Mouse (Mus musculus) ES-Bruce4 (cell line): ENCODE data around the gene Mtf1. TPM values are rescaled to one million over a fixed set of nuclear protein-coding genes. Genes with fewer than 3 reads are reported as not detected.

ENCODE experiments used
- H3K27ac ChIP-seq: 2 replicates; pipeline ENCODE4 v1.5.1; 2012; ENCODE audit warnings: low read length, inconsistent platforms; ENCODE audit not compliant: insufficient read depth
- H3K27me3 ChIP-seq: 2 replicates; pipeline ENCODE4 v1.6.1; 2012; ENCODE audit warnings: mild to moderate bottlenecking, low read length, inconsistent platforms; ENCODE audit not compliant: control insufficient read depth, poor library complexity, insufficient read depth, severe bottlenecking
- H3K36me3 ChIP-seq: 2 replicates; pipeline ENCODE4 v1.6.1; 2012; ENCODE audit warnings: inconsistent platforms, mild to moderate bottlenecking, low read length, moderate library complexity; ENCODE audit not compliant: control insufficient read depth, poor library complexity, insufficient read depth, severe bottlenecking
- H3K4me1 ChIP-seq: one replicate; pipeline ENCODE4 v1.8.1; 2011; ENCODE audit warnings: low read length; ENCODE audit not compliant: control insufficient read depth, insufficient read depth
- H3K4me3 ChIP-seq: 2 replicates; pipeline ENCODE4 v1.5.1; 2011; ENCODE audit warnings: low read depth, mild to moderate bottlenecking, low read length
- H3K9ac ChIP-seq: 2 replicates; pipeline ENCODE4 v1.6.1; 2012; ENCODE audit warnings: low read depth, mild to moderate bottlenecking, inconsistent platforms; ENCODE audit not compliant: poor library complexity, severe bottlenecking
- H3K9me3 ChIP-seq: replicated peaks from 2 replicates; pipeline ENCODE4 v1.6.1; 2012; ENCODE audit warnings: mild to moderate bottlenecking, low read length, inconsistent platforms; ENCODE audit not compliant: control insufficient read depth, poor library complexity, insufficient read depth, severe bottlenecking
- CTCF ChIP-seq: IDR thresholded peaks from one replicate; pipeline ENCODE4 v1.8.1; 2011; ENCODE audit warnings: low read depth, low read length
- EP300 ChIP-seq: IDR thresholded peaks from 2 replicates; pipeline ENCODE4 v1.6.1; 2011; ENCODE audit warnings: low read depth, low read length; ENCODE audit not compliant: insufficient read depth
- POLR2A ChIP-seq: IDR thresholded peaks from one replicate; pipeline ENCODE4 v1.8.1; 2011; ENCODE audit warnings: low read length; ENCODE audit not compliant: insufficient read depth
- polyA plus RNA-seq: library from polyadenylated mRNA; stranded (reverse); fragments of >200 nt; gene quantifications from 2 replicates; pipeline ENCODE4 v1.2.4, GENCODE M21; 2011; ENCODE audit warnings: low read depth; ENCODE audit not compliant: missing spikeins, insufficient read depth, insufficient read length

Gene Mtf1
- polyA plus RNA-seq, 1 experiment = 16.4 TPM

DNA sequence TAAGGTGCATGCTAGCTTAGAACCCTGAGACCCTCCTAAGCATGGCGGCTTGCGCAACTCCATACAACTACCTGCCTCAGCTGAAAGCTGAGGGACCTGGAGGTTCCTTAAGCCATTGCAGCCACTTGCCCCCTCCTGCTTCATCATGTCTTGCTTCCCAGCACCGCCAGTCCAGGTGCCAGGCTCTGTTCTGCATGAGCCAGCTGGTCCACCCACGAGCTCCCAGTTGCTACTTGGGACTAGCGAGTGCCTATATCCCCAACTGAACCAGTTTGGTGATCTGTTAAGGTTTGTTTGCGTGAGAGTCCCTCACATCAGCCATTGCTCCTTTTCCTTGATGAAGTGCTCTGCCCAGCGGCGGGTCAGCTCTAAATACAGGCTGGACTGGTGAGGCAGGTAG lies 54.4 kb downstream of the Mtf1 start:
- no peaks in the 10 kb centered on the region for H3K27me3 ChIP-seq
- H3K9ac ChIP-seq = no peak overlapping the region
- TF ChIP-seq CTCF (no peak), POLR2A (no peak), EP300 (no peak)
- no peaks in the 10 kb centered on the region for H3K9me3 ChIP-seq
- peaks cover 21% of the 10 kb centered on the region for H3K36me3 ChIP-seq
- H3K4me1 ChIP-seq = peaks cover 2% of the 10 kb centered on the region
- H3K27ac ChIP-seq = no peak overlapping the region
- no peak overlapping the region for H3K4me3 ChIP-seq

DNA sequence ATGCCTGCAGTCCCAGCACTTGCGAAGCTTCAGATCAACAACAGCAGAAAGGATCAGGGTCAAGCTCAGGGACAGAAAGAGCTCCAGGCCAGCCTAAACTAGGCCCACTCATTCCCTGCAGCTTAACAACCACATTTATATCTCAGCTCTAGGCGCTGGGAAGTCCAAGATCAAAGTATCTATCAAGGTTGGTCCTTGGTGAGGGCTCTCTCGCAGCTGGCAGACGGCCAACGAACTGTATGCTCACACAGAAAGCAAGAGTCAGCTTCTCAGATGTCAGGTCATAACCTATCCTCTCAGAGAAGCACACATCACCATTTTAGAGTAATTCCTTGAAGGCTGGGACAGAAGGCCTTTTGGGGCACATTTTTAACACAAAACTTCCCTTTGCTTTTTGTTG lies 56.5 kb downstream of the Mtf1 start:
- no peaks in the 10 kb centered on the region for H3K9me3 ChIP-seq

DNA sequence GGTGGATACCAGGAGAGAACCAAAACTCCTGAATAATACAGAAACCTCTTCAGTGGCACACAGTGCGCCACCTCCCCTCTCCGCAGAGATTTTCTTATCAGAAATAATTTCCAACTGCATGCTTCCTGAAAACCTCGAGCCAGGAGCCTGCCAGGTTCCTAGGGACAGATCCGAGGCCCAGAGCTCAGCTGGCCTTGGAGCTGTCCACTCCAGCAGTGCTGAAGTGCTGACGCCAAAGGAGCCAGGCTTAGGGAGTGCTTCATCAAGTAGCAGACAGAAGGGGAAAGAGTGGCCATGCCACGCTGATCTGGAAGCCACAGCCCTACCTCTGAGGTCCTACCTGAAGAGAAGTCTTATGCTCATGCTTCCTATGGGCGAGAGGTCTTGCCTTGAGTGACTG lies 58.5 kb downstream of the Mtf1 start:
- H3K9ac ChIP-seq = no peak overlapping the region
- no peaks in the 10 kb centered on the region for H3K4me1 ChIP-seq
- H3K36me3 ChIP-seq = no peaks in the 10 kb centered on the region; the same call in 1 of the 2 replicates
- no peak overlapping the region for H3K27ac ChIP-seq
- no peaks in the 10 kb centered on the region for H3K9me3 ChIP-seq
- TF ChIP-seq EP300 (no peak), POLR2A (no peak), CTCF (no peak)
- no peak overlapping the region for H3K4me3 ChIP-seq
- no peaks in the 10 kb centered on the region for H3K27me3 ChIP-seq

More for the DNA sequence above, 56.5 kb downstream of the Mtf1 start:
- peaks cover 15% of the 10 kb centered on the region for H3K36me3 ChIP-seq
- no peaks in the 10 kb centered on the region for H3K4me1 ChIP-seq
- H3K9ac ChIP-seq = no peak overlapping the region
- H3K27ac ChIP-seq = no peak overlapping the region
- H3K27me3 ChIP-seq = no peaks in the 10 kb centered on the region
- TF ChIP-seq EP300 (no peak), POLR2A (no peak), CTCF (no peak)
- H3K4me3 ChIP-seq = no peak overlapping the region

DNA sequence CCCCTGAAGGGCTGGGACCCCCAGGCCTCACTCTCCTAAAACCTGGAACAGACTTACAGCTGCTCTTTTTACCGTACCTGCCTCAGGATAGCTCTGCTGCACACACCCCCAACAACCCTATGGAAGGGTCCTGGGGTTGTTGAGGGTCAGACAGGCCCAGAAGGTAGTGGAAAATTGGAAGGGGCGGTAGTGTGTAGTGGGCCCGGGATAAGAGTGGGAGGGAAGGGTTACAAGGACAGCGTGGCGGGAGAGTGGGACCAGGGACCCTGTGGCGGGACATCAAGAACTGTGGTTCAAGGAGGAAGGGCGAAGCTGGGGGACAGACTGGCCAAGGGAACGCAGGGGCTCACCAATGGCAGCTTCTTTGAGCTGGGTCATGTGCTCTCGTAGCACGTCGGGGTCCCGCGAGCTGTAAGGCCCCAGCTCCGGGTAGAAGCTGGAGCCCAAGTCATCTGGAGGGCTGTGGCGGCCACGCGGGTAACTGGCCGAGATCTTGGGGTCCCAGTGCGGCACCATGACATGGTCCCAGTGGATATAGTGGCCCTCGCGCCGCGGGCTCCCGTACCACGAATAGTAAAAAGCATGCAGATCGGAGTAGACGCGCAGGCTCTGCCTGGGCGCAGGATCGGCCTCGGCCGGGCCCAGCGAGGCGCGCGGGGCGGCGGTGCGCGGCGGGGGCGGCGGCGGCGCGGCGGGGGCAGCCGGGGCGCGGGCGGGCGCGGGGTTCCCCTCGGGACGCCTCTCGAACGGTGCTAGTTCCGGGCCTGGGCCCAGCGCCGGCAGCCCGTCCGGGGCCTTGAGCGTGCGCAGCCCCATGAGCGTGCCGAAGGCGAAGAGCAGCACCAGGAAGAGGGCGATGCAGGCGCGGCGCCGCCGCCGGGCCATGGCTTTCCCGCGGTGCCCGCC lies 59.6 kb downstream of the Mtf1 start, which contains the start of gene Maneal:
Gene Maneal (minus strand): TSS at position 889 of the 906 bp plus-strand sequence.
- H3K27me3 ChIP-seq = no peaks in the 10 kb centered on the region
- H3K4me1 ChIP-seq = no peaks in the 10 kb centered on the region
- no peak within 1 kb of the TSS for H3K27ac ChIP-seq
- H3K36me3 ChIP-seq = no peaks in the 10 kb centered on the region
- peak within 1 kb of the TSS; percentile 88 for H3K4me3 ChIP-seq
- H3K9ac ChIP-seq = peak within 1 kb of the TSS; percentile 87
- no peaks in the 10 kb centered on the region for H3K9me3 ChIP-seq
- TF ChIP-seq CTCF (no peak), POLR2A (no peak), EP300 (no peak)

- H3K4me3 ChIP-seq = no peak overlapping the region
- no peaks in the 10 kb centered on the region for H3K4me1 ChIP-seq
- H3K36me3 ChIP-seq = no peaks in the 10 kb centered on the region
- H3K9me3 ChIP-seq = no peaks in the 10 kb centered on the region
- H3K27me3 ChIP-seq = no peaks in the 10 kb centered on the region
- TF ChIP-seq CTCF (peak; percentile 46), POLR2A (no peak)
- H3K27ac ChIP-seq = no peak overlapping the region
- no peak overlapping the region for H3K9ac ChIP-seq
These were observed 70.8 kb downstream of the Mtf1 start for GRCm38 (mm10) chr4:124872719-124873118.

DNA sequence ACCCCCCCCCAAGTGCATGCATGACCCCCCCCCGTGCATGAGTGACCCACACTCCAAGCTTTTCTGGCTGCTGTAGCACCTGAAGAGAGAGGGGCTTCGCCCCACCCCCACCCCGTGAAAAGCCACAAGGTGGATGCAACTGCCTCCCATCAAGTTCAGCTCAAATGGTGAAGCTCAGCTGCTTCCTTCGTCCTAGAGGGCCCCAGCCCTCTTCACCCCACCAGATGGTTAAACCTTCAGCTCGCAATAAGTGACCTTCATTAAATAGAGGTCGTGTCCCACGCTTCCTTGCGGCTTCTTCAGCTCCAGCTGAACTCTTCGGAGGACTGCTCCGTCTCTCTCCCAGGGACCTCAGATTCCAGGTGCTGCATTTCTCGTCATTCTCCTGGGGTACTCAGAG lies 78.7 kb downstream of the Mtf1 start, which contains the start of gene Epha10:
Gene Epha10 (plus strand): TSS at position 301 of the 400 bp plus-strand sequence.
- peak within 1 kb of the TSS; percentile 91 for H3K4me3 ChIP-seq
- H3K27ac ChIP-seq = no peak within 1 kb of the TSS
- no peak within 1 kb of the TSS for H3K9ac ChIP-seq
- H3K4me1 ChIP-seq = peaks cover 5% of the 10 kb centered on the region
- no peaks in the 10 kb centered on the region for H3K36me3 ChIP-seq
- no peak for TF ChIP-seq EP300
- TF ChIP-seq POLR2A = no peak
- no peak for TF ChIP-seq CTCF
- peaks cover 1% of the 10 kb centered on the region; the same call in 1 of the 2 replicates for H3K27me3 ChIP-seq
- H3K9me3 ChIP-seq = no peaks in the 10 kb centered on the region
